Mouse (Mus musculus) neural tube, embryonic 14.5 days (tissue): Measurements from ENCODE around the gene Hist1h3a. TPM values are rescaled to one million over a fixed set of nuclear protein-coding genes. Genes with fewer than 3 reads are reported as not detected.

Experiments
- ATAC-seq: fragments of 200-750 bp; cut with Nextera tagmentation; 2 replicates; pipeline ENCODE4 v1.8.0; 2017; ENCODE audit warnings: low read depth, mild to moderate bottlenecking, moderate TSS enrichment, moderate library complexity
- H3K27ac ChIP-seq: fragments of 300-500 bp; sonication (generic); 2 replicates; pipeline ENCODE4 v1.5.1; 2014; ENCODE audit warnings: low read depth, mild to moderate bottlenecking, control low read depth, low read length, moderate library complexity, mixed read lengths
- H3K27me3 ChIP-seq: fragments of 300-500 bp; sonication (generic); 2 replicates; pipeline ENCODE4 v1.6.1; 2014; ENCODE audit warnings: low read length; ENCODE audit not compliant: control insufficient read depth, insufficient read depth
- H3K36me3 ChIP-seq: fragments of 300-500 bp; sonication (generic); 2 replicates; pipeline ENCODE4 v1.6.1; 2014; ENCODE audit warnings: low read length, mixed read lengths; ENCODE audit not compliant: control insufficient read depth, insufficient read depth
- H3K4me1 ChIP-seq: fragments of 300-500 bp; sonication (generic); 2 replicates; pipeline ENCODE4 v1.6.1; 2014; ENCODE audit warnings: low read length; ENCODE audit not compliant: control insufficient read depth, insufficient read depth
- H3K4me2 ChIP-seq: fragments of 300-500 bp; sonication (generic); 2 replicates; pipeline ENCODE4 v1.6.1; 2014; ENCODE audit warnings: mild to moderate bottlenecking, low read depth, low read length, control low read depth
- H3K4me3 ChIP-seq: fragments of 300-500 bp; sonication (generic); 2 replicates; pipeline ENCODE4 v1.5.1; 2014; ENCODE audit warnings: low read depth, low read length, control low read depth, mixed read lengths
- H3K9ac ChIP-seq: fragments of 300-500 bp; sonication (generic); replicated peaks from 2 replicates; pipeline ENCODE4 v1.6.1; 2014; ENCODE audit warnings: low read depth, mild to moderate bottlenecking, control low read depth, low read length, mixed read lengths
- H3K9me3 ChIP-seq: fragments of 300-500 bp; sonication (generic); 2 replicates; pipeline ENCODE4 v1.6.1; 2016; ENCODE audit warnings: low read length; ENCODE audit not compliant: control insufficient read depth
- WGBS: fragments of 180-500 bp; shearing (Covaris S2); extraction: QIAGEN DNeasy Blood & Tissue Kit; methylation state at CpG from one replicate; pipeline ENCODE4 v1.1.7; 2014; 5-methylcytosine and 5-hydroxymethylcytosine counted together
- polyA plus RNA-seq: library from polyadenylated mRNA; unstranded; fragments of >200 nt; fragmentation: Nextera tagmentation; extraction: Ambion mirVana; gene quantifications from 2 replicates; pipeline ENCODE4 v1.2.1, GENCODE M21; 2014

Gene Hist1h3a
- polyA plus RNA-seq, 1 experiment from 2014 or later: 0.75 TPM

DNA sequence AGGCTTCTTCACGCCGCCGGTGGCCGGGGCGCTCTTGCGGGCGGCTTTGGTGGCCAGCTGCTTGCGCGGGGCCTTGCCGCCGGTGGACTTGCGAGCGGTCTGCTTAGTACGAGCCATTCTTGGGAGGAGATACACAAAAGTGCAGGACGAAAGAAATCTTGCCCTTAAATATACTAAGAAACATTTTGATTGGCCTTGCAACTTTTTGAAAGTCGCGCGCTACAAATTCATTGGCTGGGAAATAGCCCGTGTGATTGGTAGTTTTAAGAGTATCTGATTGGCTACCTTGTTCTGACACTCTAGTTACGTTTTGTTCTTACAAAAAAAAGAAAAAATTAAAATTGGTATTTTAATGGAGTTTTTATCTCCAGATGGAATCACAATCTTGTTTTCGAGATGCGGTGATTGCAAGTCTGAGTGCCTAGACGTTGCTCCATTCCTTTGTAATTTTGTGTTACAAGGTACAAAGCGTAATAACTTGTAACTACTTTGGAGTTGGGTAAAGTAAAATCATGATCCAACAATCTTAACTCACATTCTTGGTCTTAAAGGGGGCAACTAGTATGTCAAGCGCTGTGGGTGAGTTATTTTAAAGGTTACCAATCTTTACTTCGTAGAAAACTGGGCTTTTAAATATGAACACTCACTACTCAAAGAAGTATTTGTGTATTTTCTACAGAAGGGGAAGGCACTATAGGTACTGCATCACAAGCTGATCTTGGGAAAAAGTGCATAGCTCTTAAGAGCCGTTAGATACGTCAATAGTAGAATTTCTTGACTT lies 16.6 kb downstream of the Hist1h3a start, which contains the start of gene Hist1h3c:
TSS of gene Hist1h3c (minus strand) at position 222 of the 781 bp plus-strand sequence.
- Histone ChIP-seq H3K9ac (peak within 1 kb of the TSS; percentile 29), H3K4me3 (peak within 1 kb of the TSS; percentile 31), H3K27me3 (no peaks in the 10 kb centered on the region), H3K27ac (peak within 1 kb of the TSS; percentile 91), H3K4me2 (peak within 1 kb of the TSS; percentile 70), H3K36me3 (no peaks in the 10 kb centered on the region), H3K9me3 (no peaks in the 10 kb centered on the region), H3K4me1 (peaks cover 12% of the 10 kb centered on the region)
- WGBS: 1% methylated on average over 21 of the region's 28 CpGs
- peak; percentile 74 for ATAC-seq

DNA sequence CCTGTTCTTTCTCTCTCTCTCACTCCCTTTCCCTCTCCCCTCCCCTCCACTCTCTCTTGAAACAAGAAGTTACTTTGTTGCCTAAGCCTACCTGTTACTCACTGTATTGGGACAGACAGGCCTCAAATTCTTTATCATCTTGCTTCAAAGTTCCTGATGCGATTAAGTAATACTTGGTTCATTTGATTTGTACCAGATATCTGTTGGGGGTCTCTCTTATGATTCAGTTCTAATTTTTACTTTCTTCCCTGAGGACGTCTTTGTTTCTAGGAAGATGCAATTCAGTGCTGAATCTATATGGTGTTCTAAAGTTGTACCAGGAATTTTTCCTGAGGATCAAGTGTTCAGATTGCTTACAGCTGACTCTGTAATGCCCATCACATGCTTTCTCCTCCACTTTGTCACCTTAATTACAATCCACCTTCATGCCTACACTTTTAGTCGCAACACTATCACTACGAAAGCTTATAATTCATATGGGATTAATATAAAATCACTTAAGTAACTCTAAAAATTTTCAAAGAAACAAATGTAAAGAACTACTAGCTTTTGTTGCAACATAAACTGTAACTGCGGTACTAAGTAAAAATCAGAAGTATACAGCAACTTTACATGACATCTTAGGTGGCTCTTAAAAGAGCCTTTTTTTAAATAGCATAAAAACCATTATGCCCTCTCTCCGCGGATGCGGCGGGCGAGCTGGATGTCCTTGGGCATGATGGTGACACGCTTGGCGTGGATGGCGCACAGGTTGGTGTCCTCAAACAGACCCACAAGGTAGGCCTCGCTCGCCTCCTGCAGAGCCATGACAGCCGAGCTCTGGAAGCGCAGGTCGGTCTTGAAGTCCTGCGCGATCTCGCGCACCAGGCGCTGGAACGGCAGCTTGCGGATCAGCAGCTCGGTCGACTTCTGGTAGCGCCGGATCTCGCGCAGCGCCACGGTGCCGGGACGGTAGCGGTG lies 17.5 kb downstream of the Hist1h3a start:
- Histone ChIP-seq H3K9me3 (no peaks in the 10 kb centered on the region), H3K9ac (no peak overlapping the region), H3K4me3 (peak overlapping the region; percentile 31; the same call in 1 of the 2 replicates), H3K4me1 (peaks cover 17% of the 10 kb centered on the region), H3K4me2 (peak overlapping the region; percentile 70), H3K27me3 (no peaks in the 10 kb centered on the region), H3K36me3 (no peaks in the 10 kb centered on the region), H3K27ac (no peak overlapping the region)
- WGBS: under 1% methylated on average over 13 of the region's 36 CpGs
- no peak for ATAC-seq

DNA sequence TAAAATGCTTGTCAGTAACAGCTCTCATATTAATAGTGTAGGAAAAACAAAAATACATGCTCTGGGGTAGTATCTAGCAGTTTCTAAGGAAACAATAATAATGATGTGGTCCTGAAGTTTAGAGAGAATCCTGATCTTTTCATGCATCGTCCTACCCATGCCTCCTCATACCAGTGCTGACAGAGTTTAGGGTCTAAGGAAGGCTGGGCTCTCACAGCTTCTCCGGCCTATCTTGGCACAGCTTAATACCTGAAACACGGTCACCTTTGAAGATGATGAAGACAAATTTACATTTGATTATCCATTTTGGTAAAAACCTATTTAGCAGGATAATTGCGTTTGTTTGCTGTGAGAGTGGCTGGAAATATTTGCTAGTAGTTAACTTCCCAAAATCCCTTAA lies 18.2 kb downstream of the Hist1h3a start:
- no peak overlapping the region for H3K4me2 ChIP-seq
- H3K9me3 ChIP-seq: no peaks in the 10 kb centered on the region
- 58% methylated on average over 4 of the region's 4 CpGs for WGBS
- H3K36me3 ChIP-seq: no peaks in the 10 kb centered on the region
- no peak overlapping the region for H3K9ac ChIP-seq
- H3K4me3 ChIP-seq: no peak overlapping the region
- peaks cover 20% of the 10 kb centered on the region for H3K4me1 ChIP-seq
- no peak overlapping the region for H3K27ac ChIP-seq
- no peaks in the 10 kb centered on the region for H3K27me3 ChIP-seq
- no peak for ATAC-seq

DNA sequence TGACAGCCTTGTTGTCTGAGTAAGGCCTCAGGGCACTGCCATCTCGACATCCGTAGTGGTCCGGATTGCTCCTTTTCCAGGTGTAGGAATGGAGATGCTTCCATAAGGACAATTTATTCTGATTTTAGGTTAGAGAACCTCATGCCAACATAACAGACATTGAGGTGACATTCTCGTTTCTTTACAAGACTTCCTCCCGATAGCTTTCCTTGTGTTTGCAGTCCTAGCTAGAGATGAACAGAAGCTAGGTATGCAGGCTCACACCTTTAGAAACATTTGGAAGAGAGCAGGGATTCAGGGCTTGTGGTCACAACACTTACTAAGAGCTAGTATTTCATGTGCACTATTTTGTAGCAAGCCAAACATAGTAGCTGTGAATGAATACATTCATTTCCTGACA lies 19.0 kb downstream of the Hist1h3a start:
- Histone ChIP-seq H3K4me2 (no peak overlapping the region), H3K27me3 (no peaks in the 10 kb centered on the region), H3K4me1 (peaks cover 20% of the 10 kb centered on the region), H3K4me3 (no peak overlapping the region), H3K9ac (no peak overlapping the region), H3K9me3 (no peaks in the 10 kb centered on the region), H3K27ac (no peak overlapping the region), H3K36me3 (no peaks in the 10 kb centered on the region)
- WGBS: 84% methylated on average over 5 of the region's 5 CpGs
- no peak for ATAC-seq

DNA sequence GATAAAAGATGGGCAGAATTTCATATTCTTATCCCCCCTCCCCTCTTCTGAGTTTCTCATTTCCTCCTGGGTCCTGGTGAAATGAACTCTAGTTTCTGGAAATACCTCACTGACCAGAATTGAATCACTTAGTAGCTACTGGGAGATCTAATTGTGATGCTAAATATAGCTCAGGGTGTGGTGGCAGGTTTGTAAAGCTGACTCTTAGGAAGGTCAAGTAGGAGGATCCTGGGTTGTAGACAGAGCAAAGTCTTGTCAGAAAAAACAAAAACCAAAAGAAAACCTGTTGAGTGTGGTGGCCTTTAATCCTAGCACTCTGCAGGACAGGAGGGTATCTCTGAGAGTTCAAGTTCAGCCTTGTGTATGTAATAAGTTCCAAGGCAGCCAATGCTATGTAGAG lies 20.2 kb downstream of the Hist1h3a start:
- Histone ChIP-seq H3K4me1 (peaks cover 11% of the 10 kb centered on the region), H3K36me3 (no peaks in the 10 kb centered on the region), H3K9ac (no peak overlapping the region), H3K4me3 (no peak overlapping the region), H3K9me3 (no peaks in the 10 kb centered on the region), H3K4me2 (no peak overlapping the region), H3K27ac (no peak overlapping the region), H3K27me3 (no peaks in the 10 kb centered on the region)
- ATAC-seq: no peak

DNA sequence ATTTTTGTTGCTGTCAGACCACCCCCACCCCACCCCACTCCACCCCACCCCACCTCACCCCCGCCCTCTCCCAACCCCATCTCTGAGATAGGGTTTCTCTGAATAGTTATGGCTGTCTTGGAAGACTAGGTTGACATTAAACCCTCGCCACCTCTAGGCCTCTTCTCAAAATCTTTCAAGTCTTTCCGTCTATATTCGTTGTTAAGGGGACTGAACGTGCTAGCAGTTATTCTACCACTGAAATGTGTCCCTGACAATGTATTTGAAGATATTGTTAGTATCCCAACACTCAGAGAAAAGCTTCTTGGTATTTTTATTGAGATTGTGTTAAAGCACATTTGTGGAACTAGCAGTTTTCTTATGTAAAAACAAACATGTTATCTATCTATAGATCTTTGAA lies 21.3 kb downstream of the Hist1h3a start:
- Histone ChIP-seq H3K9me3 (no peaks in the 10 kb centered on the region), H3K4me1 (peaks cover 10% of the 10 kb centered on the region; the same call in 1 of the 2 replicates), H3K27ac (no peak overlapping the region), H3K4me2 (no peak overlapping the region; the same call in 1 of the 2 replicates), H3K27me3 (no peaks in the 10 kb centered on the region), H3K4me3 (no peak overlapping the region), H3K36me3 (no peaks in the 10 kb centered on the region), H3K9ac (no peak overlapping the region)
- 72% methylated on average over 5 of the region's 5 CpGs for WGBS
- no peak for ATAC-seq

- Histone ChIP-seq H3K4me3 (peak overlapping the region; percentile 50), H3K4me1 (peaks cover 8% of the 10 kb centered on the region; the same call in 1 of the 2 replicates), H3K27me3 (no peaks in the 10 kb centered on the region), H3K9ac (peak overlapping the region; percentile 43; the same call in 1 of the 2 replicates), H3K27ac (peak overlapping the region; percentile 70; the same call in 1 of the 2 replicates), H3K36me3 (no peaks in the 10 kb centered on the region), H3K9me3 (no peaks in the 10 kb centered on the region), H3K4me2 (peak overlapping the region; percentile 97)
- ATAC-seq: no peak
- WGBS: 32% methylated on average over 13 of the region's 13 CpGs
Observed at GRCm38 (mm10) chr13:23740256-23740840, 21.8 kb downstream of the Hist1h3a start.

GRCm38 (mm10) chr13:23739922-23740252 lies 22.3 kb downstream of the Hist1h3a start:
- peak overlapping the region; percentile 97 for H3K4me2 ChIP-seq
- H3K36me3 ChIP-seq: no peaks in the 10 kb centered on the region
- H3K9ac ChIP-seq: peak overlapping the region; percentile 43; the same call in 1 of the 2 replicates
- H3K27me3 ChIP-seq: no peaks in the 10 kb centered on the region
- ATAC-seq: no peak
- H3K27ac ChIP-seq: peak overlapping the region; percentile 70
- H3K4me3 ChIP-seq: peak overlapping the region; percentile 50
- H3K9me3 ChIP-seq: no peaks in the 10 kb centered on the region
- under 1% methylated on average over 14 of the region's 14 CpGs for WGBS
- H3K4me1 ChIP-seq: peaks cover 8% of the 10 kb centered on the region; the same call in 1 of the 2 replicates
